Mouse (Mus musculus): ENCODE measurements at regions not wholly inside any gene's neighbourhood (a gene's known extent, or its start where the extent isn't known, plus 50 kb on each side); places are given as distances from the start of the nearest gene placed in this dataset.

GRCm38 (mm10) chr14:61689776-61690175 is 82.5 kb downstream of the Kcnrg start:
- Histone ChIP-seq H3K4me2 (ENCODE audit: low read depth, low read length, poor library complexity, severe bottlenecking) (no peak overlapping the region), H3K4me1 (ENCODE audit: insufficient read depth, low read length) (0 out of 2 replicates have a peak, but pooled peaks cover 3% of the 10 kb centered on the region), H3K9ac (replicated peaks; ENCODE audit: low read length, poor library complexity, severe bottlenecking) (no peak overlapping the region), H3K27me3 (ENCODE audit: insufficient read depth, low read length) (peaks cover 31% of the 10 kb centered on the region), H3K9me3 (ENCODE audit: low read length) (no peaks in the 10 kb centered on the region), H3K27ac (ENCODE audit: low read depth, low read length) (no peak overlapping the region), H3K36me3 (ENCODE audit: insufficient read depth, low read length) (no peaks in the 10 kb centered on the region), H3K4me3 (ENCODE audit: low read depth, low read length) (no peak overlapping the region)
- DNase-seq (ENCODE audit: low spot score) (no peak), ATAC-seq (ENCODE audit: low FRiP score) (no peak)
- 17% methylated on average over 24 of the region's 24 CpGs for WGBS
- no peak for TF ChIP-seq CTCF (IDR thresholded peaks at IDR 0.05)

- no peak overlapping the region for H3K27ac ChIP-seq (ENCODE audit: low read depth, low read length)
- no peaks in the 10 kb centered on the region for H3K36me3 ChIP-seq (ENCODE audit: insufficient read depth, low read length)
- TF ChIP-seq CTCF (IDR thresholded peaks at IDR 0.05): no peak
- no peak for ATAC-seq (ENCODE audit: low FRiP score)
- no peak overlapping the region for H3K4me2 ChIP-seq (ENCODE audit: low read depth, low read length, poor library complexity, severe bottlenecking)
- 0 out of 2 replicates have a peak, but pooled peaks cover 3% of the 10 kb centered on the region for H3K4me1 ChIP-seq (ENCODE audit: insufficient read depth, low read length)
- no peak overlapping the region for H3K4me3 ChIP-seq (ENCODE audit: low read depth, low read length)
- 87% methylated on average over 6 of the region's 6 CpGs for WGBS
- peaks cover 24% of the 10 kb centered on the region for H3K27me3 ChIP-seq (ENCODE audit: insufficient read depth, low read length)
- DNase-seq (ENCODE audit: low spot score): no peak
- no peaks in the 10 kb centered on the region for H3K9me3 ChIP-seq (ENCODE audit: low read length)
- no peak overlapping the region for H3K9ac ChIP-seq (replicated peaks; ENCODE audit: low read length, poor library complexity, severe bottlenecking)
Measured at GRCm38 (mm10) chr14:61691785-61692372, 84.6 kb downstream of the Kcnrg start.

DNA sequence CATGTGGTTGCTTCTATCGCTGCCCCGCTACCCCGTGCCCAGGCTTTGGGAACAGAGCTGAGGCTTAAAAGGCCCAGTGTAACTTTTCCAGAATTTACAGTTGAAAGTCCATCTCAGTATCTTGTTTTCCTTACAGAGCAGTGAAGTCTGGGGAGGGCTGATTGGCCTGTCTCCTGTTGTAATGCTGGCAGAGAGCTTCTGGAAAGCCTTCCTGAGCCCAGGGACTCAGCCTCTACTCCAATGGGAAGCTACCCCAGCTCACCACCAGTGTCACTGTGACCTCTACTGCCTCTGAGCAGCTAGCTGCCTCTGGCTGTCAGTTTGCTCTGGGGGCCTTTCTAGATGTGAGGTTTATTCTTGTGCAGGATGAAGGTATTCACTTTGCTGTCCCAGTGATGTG is 87.5 kb downstream of the Kcnrg start:
- Histone ChIP-seq H3K4me2 (ENCODE audit: low read depth, low read length, poor library complexity, severe bottlenecking) (no peak overlapping the region), H3K9me3 (ENCODE audit: low read length) (no peaks in the 10 kb centered on the region), H3K9ac (replicated peaks; ENCODE audit: low read length, poor library complexity, severe bottlenecking) (no peak overlapping the region), H3K4me3 (ENCODE audit: low read depth, low read length) (no peak overlapping the region), H3K27me3 (ENCODE audit: insufficient read depth, low read length) (peaks cover 13% of the 10 kb centered on the region; the same call in 1 of the 2 replicates), H3K36me3 (ENCODE audit: insufficient read depth, low read length) (no peaks in the 10 kb centered on the region), H3K4me1 (ENCODE audit: insufficient read depth, low read length) (no peaks in the 10 kb centered on the region), H3K27ac (ENCODE audit: low read depth, low read length) (no peak overlapping the region)
- TF ChIP-seq CTCF (IDR thresholded peaks at IDR 0.05): no peak
- 88% methylated on average over 3 of the region's 3 CpGs for WGBS
- no peak for ATAC-seq (ENCODE audit: low FRiP score)
- DNase-seq (ENCODE audit: low spot score): no peak

DNA sequence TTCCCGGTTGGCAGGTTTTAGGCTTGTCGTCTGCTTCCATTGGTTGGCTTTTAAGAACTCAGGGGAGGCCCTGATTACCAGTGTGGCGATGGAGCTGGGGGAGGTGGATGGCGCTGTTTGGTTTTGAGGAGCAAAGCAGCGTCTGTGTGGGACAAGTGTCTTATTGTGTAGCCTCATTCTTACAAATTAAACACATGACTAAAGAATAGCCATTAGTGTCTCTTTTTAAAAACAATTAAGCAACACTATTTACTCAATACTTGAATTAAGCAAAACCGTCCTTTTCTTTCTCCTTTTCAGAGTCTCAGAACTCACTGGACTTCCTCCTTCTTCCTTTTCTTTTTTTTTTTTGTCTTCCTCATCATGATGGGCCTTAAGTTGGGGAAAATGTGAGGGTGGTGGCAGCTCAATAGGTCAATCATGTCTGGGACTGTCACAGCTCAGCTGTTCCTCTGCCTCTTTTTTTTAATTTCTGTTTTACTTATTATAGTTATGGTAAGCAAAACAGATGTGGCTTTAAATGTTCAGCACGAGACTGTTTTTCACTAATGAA is 89.1 kb downstream of the Kcnrg start:
- ATAC-seq (ENCODE audit: low FRiP score): no peak

DNA sequence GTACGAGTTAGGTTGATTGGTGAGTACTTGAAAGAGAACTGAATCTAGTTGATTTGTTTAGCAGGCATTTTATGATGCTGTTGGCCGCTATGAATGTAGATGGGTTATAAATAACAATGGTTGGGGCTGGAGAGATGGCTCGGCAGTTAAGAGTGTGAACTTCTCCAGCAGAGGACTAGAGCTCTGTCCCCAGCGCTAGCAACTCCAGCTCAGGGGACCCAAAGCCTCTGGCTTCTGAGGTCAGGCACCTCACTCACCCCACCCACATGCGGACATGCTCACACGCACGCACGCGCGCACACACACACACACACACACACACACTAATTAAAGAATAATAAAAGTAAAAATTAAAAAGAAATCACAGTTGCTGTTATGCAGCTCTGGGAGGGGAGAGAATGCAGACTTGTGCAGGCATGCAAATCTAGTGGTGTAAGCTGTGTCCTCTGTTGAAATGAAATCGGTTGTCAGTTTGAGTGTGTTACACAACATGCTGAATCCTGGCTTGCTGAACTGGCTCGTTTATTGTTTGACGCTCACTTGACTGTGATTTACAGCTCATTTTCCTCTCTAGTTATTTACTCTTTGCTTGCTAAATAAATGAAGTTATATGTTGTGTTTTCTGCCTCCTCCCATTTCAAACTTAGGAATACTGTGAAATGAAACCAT is 89.8 kb downstream of the Kcnrg start:
- H3K4me2 ChIP-seq (ENCODE audit: low read depth, low read length, poor library complexity, severe bottlenecking): no peak overlapping the region
- no peak for ATAC-seq (ENCODE audit: low FRiP score)
- no peak overlapping the region for H3K9ac ChIP-seq (replicated peaks; ENCODE audit: low read length, poor library complexity, severe bottlenecking)
- H3K36me3 ChIP-seq (ENCODE audit: insufficient read depth, low read length): no peaks in the 10 kb centered on the region
- no peaks in the 10 kb centered on the region for H3K27me3 ChIP-seq (ENCODE audit: insufficient read depth, low read length)
- no peak for TF ChIP-seq CTCF (IDR thresholded peaks at IDR 0.05)
- DNase-seq (ENCODE audit: low spot score): no peak
- H3K9me3 ChIP-seq (ENCODE audit: low read length): no peaks in the 10 kb centered on the region
- H3K4me1 ChIP-seq (ENCODE audit: insufficient read depth, low read length): no peaks in the 10 kb centered on the region
- no peak overlapping the region for H3K27ac ChIP-seq (ENCODE audit: low read depth, low read length)
- H3K4me3 ChIP-seq (ENCODE audit: low read depth, low read length): no peak overlapping the region
- WGBS: 86% methylated on average over 13 of the region's 13 CpGs

More for the DNA sequence above, 89.1 kb downstream of the Kcnrg start:
- DNase-seq (ENCODE audit: low spot score): no peak
- H3K4me2 ChIP-seq (ENCODE audit: low read depth, low read length, poor library complexity, severe bottlenecking): no peak overlapping the region
- H3K27ac ChIP-seq (ENCODE audit: low read depth, low read length): no peak overlapping the region
- no peaks in the 10 kb centered on the region for H3K9me3 ChIP-seq (ENCODE audit: low read length)
- 74% methylated on average over 7 of the region's 7 CpGs for WGBS
- no peaks in the 10 kb centered on the region for H3K36me3 ChIP-seq (ENCODE audit: insufficient read depth, low read length)
- no peak overlapping the region for H3K9ac ChIP-seq (replicated peaks; ENCODE audit: low read length, poor library complexity, severe bottlenecking)
- no peaks in the 10 kb centered on the region for H3K4me1 ChIP-seq (ENCODE audit: insufficient read depth, low read length)
- no peaks in the 10 kb centered on the region for H3K27me3 ChIP-seq (ENCODE audit: insufficient read depth, low read length)
- no peak overlapping the region for H3K4me3 ChIP-seq (ENCODE audit: low read depth, low read length)
- no peak for TF ChIP-seq CTCF (IDR thresholded peaks at IDR 0.05)

DNA sequence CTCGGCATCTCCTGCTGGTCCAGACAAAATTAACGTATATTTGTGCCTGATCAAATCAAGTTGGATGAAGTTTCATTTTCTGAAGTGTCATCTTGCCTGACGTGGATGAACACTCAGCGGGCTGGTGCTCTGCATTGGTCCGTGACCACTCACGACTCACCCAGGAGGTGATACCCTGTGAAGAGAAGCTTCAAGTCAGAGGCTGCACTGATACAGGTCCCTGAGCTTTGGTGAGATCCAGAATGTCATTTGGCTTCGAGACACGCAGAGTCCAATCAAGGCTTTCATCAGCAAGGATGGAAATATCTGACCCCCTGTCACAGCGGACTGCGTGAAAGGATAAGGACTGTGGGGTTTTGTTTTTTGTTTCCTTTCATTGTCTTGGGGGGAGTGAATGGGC is 90.4 kb downstream of the Kcnrg start:
- DNase-seq (ENCODE audit: low spot score) (no peak), ATAC-seq (ENCODE audit: low FRiP score) (no peak)
- 79% methylated on average over 10 of the region's 10 CpGs for WGBS
- Histone ChIP-seq H3K36me3 (ENCODE audit: insufficient read depth, low read length) (no peaks in the 10 kb centered on the region), H3K9me3 (ENCODE audit: low read length) (no peaks in the 10 kb centered on the region), H3K4me1 (ENCODE audit: insufficient read depth, low read length) (no peaks in the 10 kb centered on the region), H3K27me3 (ENCODE audit: insufficient read depth, low read length) (no peaks in the 10 kb centered on the region), H3K9ac (replicated peaks; ENCODE audit: low read length, poor library complexity, severe bottlenecking) (no peak overlapping the region), H3K27ac (ENCODE audit: low read depth, low read length) (no peak overlapping the region), H3K4me3 (ENCODE audit: low read depth, low read length) (no peak overlapping the region), H3K4me2 (ENCODE audit: low read depth, low read length, poor library complexity, severe bottlenecking) (no peak overlapping the region)
- no peak for TF ChIP-seq CTCF (IDR thresholded peaks at IDR 0.05)
